Mouse (Mus musculus): ENCODE measurements at regions not wholly inside any gene's neighbourhood (a gene's known extent, or its start where the extent isn't known, plus 50 kb on each side); places are given as distances from the start of the nearest gene placed in this dataset.
A peak's percentile ranks its signal among the peaks of the same experiment; 100 is the strongest.

DNA sequence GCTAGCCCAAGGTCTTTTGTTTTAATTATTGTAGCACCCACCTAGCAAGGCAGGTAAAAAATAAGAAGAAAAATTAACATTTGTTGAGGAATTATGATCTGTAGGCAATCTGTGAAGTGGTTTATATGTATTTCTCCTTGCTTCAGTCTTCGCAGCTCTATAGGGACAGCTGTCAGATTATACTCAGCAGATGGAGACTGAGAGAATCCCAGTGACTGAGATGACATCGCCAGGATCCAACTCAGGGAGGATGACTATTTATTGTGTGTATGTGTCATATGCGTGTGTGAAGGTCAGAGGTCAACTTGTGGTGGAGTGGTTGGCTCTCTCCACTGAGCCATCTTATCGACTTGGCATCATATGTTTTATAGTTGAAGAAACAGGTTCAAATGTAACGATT, 362.0 kb upstream of the Chd6 start:
- DNase-seq (no peak), ATAC-seq (ENCODE audit: insufficient read depth) (no peak)
- Histone ChIP-seq H3K9ac (no peak overlapping the region), H3K27me3 (ENCODE audit: insufficient read depth, low read length) (no peaks in the 10 kb centered on the region), H3K4me1 (ENCODE audit: insufficient read depth) (no peaks in the 10 kb centered on the region), H3K4me3 (ENCODE audit: low read depth, low read length) (no peak overlapping the region), H3K36me3 (ENCODE audit: insufficient read depth) (no peaks in the 10 kb centered on the region), H3K9me3 (ENCODE audit: low read depth, low read length) (no peaks in the 10 kb centered on the region), H3K4me2 (no peak overlapping the region), H3K27ac (ENCODE audit: low read depth) (no peak overlapping the region)
- WGBS: 77% methylated on average over 5 of the region's 5 CpGs
- TF ChIP-seq CTCF (IDR thresholded peaks at IDR 0.05; ENCODE audit: low read depth): no peak

GRCm38 (mm10) chr2:161470025-161470424, 361.1 kb upstream of the Chd6 start:
- peak; percentile 63 for TF ChIP-seq CTCF (IDR thresholded peaks at IDR 0.05; ENCODE audit: low read depth)
- ATAC-seq (ENCODE audit: insufficient read depth) (peak; percentile 58; the same call in 1 of the 2 replicates), DNase-seq (peak; percentile 68)
- Histone ChIP-seq H3K9ac (no peak overlapping the region), H3K4me1 (ENCODE audit: insufficient read depth) (no peaks in the 10 kb centered on the region), H3K4me3 (ENCODE audit: low read depth, low read length) (no peak overlapping the region), H3K9me3 (ENCODE audit: low read depth, low read length) (no peaks in the 10 kb centered on the region), H3K4me2 (no peak overlapping the region), H3K27ac (ENCODE audit: low read depth) (no peak overlapping the region), H3K36me3 (ENCODE audit: insufficient read depth) (no peaks in the 10 kb centered on the region), H3K27me3 (ENCODE audit: insufficient read depth, low read length) (no peaks in the 10 kb centered on the region)
- 17% methylated on average over 2 of the region's 2 CpGs for WGBS

GRCm38 (mm10) chr2:161467035-161467434, 358.2 kb upstream of the Chd6 start:
- Histone ChIP-seq H3K9ac (no peak overlapping the region), H3K27ac (ENCODE audit: low read depth) (no peak overlapping the region), H3K9me3 (ENCODE audit: low read depth, low read length) (no peaks in the 10 kb centered on the region), H3K4me3 (ENCODE audit: low read depth, low read length) (no peak overlapping the region), H3K4me2 (no peak overlapping the region), H3K27me3 (ENCODE audit: insufficient read depth, low read length) (no peaks in the 10 kb centered on the region), H3K4me1 (ENCODE audit: insufficient read depth) (no peaks in the 10 kb centered on the region), H3K36me3 (ENCODE audit: insufficient read depth) (no peaks in the 10 kb centered on the region)
- 59% methylated on average over 1 of the region's 1 CpGs for WGBS
- ATAC-seq (ENCODE audit: insufficient read depth) (no peak), DNase-seq (peak; percentile 19)
- TF ChIP-seq CTCF (IDR thresholded peaks at IDR 0.05; ENCODE audit: low read depth): no peak

- no peaks in the 10 kb centered on the region for H3K36me3 ChIP-seq (ENCODE audit: insufficient read depth)
- H3K9me3 ChIP-seq (ENCODE audit: low read depth, low read length): no peaks in the 10 kb centered on the region
- ATAC-seq (ENCODE audit: insufficient read depth) (no peak), DNase-seq (no peak)
- TF ChIP-seq CTCF (IDR thresholded peaks at IDR 0.05; ENCODE audit: low read depth): no peak
- H3K4me2 ChIP-seq: no peak overlapping the region
- H3K9ac ChIP-seq: no peak overlapping the region
- no peaks in the 10 kb centered on the region for H3K4me1 ChIP-seq (ENCODE audit: insufficient read depth)
- no peak overlapping the region for H3K4me3 ChIP-seq (ENCODE audit: low read depth, low read length)
- 78% methylated on average over 4 of the region's 4 CpGs for WGBS
- H3K27me3 ChIP-seq (ENCODE audit: insufficient read depth, low read length): no peaks in the 10 kb centered on the region
- H3K27ac ChIP-seq (ENCODE audit: low read depth): no peak overlapping the region
Measured at GRCm38 (mm10) chr2:161460600-161460999, 351.7 kb upstream of the Chd6 start.

- ATAC-seq (ENCODE audit: insufficient read depth): no peak
- no peak overlapping the region for H3K9ac ChIP-seq
Measured at GRCm38 (mm10) chr2:161454466-161454865, 345.6 kb upstream of the Chd6 start.

DNA sequence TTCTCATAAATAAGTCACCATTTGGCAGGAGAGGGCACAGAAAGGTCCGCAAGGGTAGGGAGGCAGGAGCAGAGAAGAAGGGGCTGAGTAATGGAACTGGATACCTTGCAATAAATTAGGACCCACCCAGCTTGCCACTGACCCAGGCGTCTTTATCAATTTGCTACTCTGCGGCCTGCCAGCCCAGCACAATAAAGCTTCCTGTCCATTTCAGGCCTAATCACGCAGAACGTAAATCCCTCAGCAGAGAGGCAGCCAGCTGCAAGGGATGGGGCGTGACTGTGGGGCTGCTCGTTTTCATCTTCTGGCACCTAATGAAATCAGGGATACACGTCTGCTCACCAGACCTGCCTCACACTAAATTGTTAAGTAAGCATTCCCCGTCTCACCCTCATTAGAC, 324.9 kb upstream of the Chd6 start:
- Histone ChIP-seq H3K4me2 (no peak overlapping the region), H3K9ac (no peak overlapping the region), H3K4me1 (ENCODE audit: insufficient read depth) (no peaks in the 10 kb centered on the region), H3K27ac (ENCODE audit: low read depth) (no peak overlapping the region), H3K36me3 (ENCODE audit: insufficient read depth) (no peaks in the 10 kb centered on the region), H3K9me3 (ENCODE audit: low read depth, low read length) (no peaks in the 10 kb centered on the region), H3K4me3 (ENCODE audit: low read depth, low read length) (no peak overlapping the region), H3K27me3 (ENCODE audit: insufficient read depth, low read length) (no peaks in the 10 kb centered on the region)
- ATAC-seq (ENCODE audit: insufficient read depth) (no peak), DNase-seq (no peak)
- 49% methylated on average over 9 of the region's 9 CpGs for WGBS
- no peak for TF ChIP-seq CTCF (IDR thresholded peaks at IDR 0.05; ENCODE audit: low read depth)

More at GRCm38 (mm10) chr2:161454466-161454865, 345.6 kb upstream of the Chd6 start:
- 72% methylated on average over 6 of the region's 6 CpGs for WGBS
- Histone ChIP-seq H3K4me3 (ENCODE audit: low read depth, low read length) (no peak overlapping the region), H3K27me3 (ENCODE audit: insufficient read depth, low read length) (no peaks in the 10 kb centered on the region), H3K36me3 (ENCODE audit: insufficient read depth) (no peaks in the 10 kb centered on the region), H3K27ac (ENCODE audit: low read depth) (no peak overlapping the region), H3K4me2 (no peak overlapping the region), H3K4me1 (ENCODE audit: insufficient read depth) (no peaks in the 10 kb centered on the region), H3K9me3 (ENCODE audit: low read depth, low read length) (no peaks in the 10 kb centered on the region)
- TF ChIP-seq CTCF (IDR thresholded peaks at IDR 0.05; ENCODE audit: low read depth): no peak
- no peak for DNase-seq

DNA sequence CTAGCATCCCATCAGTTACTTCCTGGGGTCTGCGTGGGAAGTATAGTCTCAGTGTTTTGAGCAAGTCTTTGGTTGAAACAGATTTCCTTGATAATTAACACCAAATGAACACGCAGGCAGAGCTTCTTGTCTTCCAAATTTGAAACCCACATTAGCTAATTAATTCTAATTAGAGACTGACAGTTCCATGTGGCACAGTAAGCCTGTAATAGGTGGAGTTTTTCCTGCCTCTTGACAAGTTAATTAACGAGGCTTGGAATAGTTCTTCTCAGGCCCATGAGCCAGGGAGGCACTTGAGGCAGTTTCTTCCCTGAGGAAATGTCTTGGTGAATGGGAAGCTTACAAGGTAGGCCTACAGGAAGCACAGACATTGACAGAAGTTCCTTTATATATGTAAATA, 320.4 kb upstream of the Chd6 start:
- H3K4me3 ChIP-seq (ENCODE audit: low read depth, low read length): no peak overlapping the region
- no peak overlapping the region for H3K4me2 ChIP-seq
- WGBS: 46% methylated on average over 3 of the region's 3 CpGs
- H3K27me3 ChIP-seq (ENCODE audit: insufficient read depth, low read length): no peaks in the 10 kb centered on the region
- no peaks in the 10 kb centered on the region for H3K36me3 ChIP-seq (ENCODE audit: insufficient read depth)
- no peak overlapping the region for H3K27ac ChIP-seq (ENCODE audit: low read depth)
- H3K4me1 ChIP-seq (ENCODE audit: insufficient read depth): no peaks in the 10 kb centered on the region
- no peaks in the 10 kb centered on the region for H3K9me3 ChIP-seq (ENCODE audit: low read depth, low read length)
- ATAC-seq (ENCODE audit: insufficient read depth): no peak
- TF ChIP-seq CTCF (IDR thresholded peaks at IDR 0.05; ENCODE audit: low read depth): no peak
- H3K9ac ChIP-seq: no peak overlapping the region
- DNase-seq: no peak

GRCm38 (mm10) chr2:161425587-161425986, 316.7 kb upstream of the Chd6 start:
- DNase-seq (peak; percentile 87), ATAC-seq (ENCODE audit: insufficient read depth) (no peak)
- H3K4me2 ChIP-seq: no peak overlapping the region
- H3K9ac ChIP-seq: no peak overlapping the region
- H3K4me3 ChIP-seq (ENCODE audit: low read depth, low read length): no peak overlapping the region
- TF ChIP-seq CTCF (IDR thresholded peaks at IDR 0.05; ENCODE audit: low read depth): no peak
- H3K9me3 ChIP-seq (ENCODE audit: low read depth, low read length): no peaks in the 10 kb centered on the region
- H3K27me3 ChIP-seq (ENCODE audit: insufficient read depth, low read length): no peaks in the 10 kb centered on the region
- no peaks in the 10 kb centered on the region for H3K4me1 ChIP-seq (ENCODE audit: insufficient read depth)
- WGBS: 21% methylated on average over 3 of the region's 3 CpGs
- H3K36me3 ChIP-seq (ENCODE audit: insufficient read depth): no peaks in the 10 kb centered on the region
- H3K27ac ChIP-seq (ENCODE audit: low read depth): no peak overlapping the region
